Mouse (Mus musculus): ENCODE results near the gene Eomes. TPM values are rescaled to one million over a fixed set of nuclear protein-coding genes. Genes with fewer than 3 reads are reported as not detected.

The Eomes gene
- polyA plus RNA-seq, 1 experiment from 2014 or later = 0.08 TPM

DNA sequence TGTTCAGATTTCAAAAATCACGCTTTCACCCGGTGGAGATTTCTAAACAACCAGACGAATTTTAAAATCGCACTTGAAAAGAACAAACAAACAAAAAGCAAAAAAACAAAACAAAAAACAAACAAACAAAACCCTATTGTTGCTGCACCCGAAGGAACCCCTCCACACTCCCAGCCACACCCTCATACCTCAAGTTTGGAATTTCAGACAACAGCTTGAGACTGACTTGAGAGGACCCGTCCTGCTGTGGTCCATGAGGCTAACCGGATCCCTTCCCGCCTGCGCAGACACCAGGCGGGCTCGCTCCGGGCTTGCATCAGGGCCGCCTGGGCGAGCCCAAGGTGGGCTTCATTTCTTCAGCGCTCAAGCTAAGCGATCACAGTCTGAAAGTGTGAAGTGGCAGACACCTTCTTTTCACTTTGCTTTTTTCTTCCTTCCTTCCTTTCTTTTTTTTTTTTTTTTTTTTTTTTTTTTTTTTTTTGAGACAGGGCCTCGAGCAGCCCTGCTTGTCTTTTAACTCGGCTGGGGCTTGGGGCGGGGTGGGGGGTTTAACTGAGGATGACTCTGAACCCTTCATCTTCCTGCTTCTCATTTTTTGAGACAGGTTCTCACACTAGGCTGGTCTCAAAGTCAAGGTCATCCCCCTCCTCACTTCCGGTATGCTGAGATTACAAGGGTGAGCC lies 11.0 kb downstream of the Eomes start:
- H3K4me3 ChIP-seq = peak overlapping the region; percentile 26
- peaks cover 83% of the 10 kb centered on the region for H3K27me3 ChIP-seq

GRCm38 (mm10) chr9:118489579-118490019 lies 11.6 kb downstream of the Eomes start:
- Histone ChIP-seq H3K27me3 (peaks cover 78% of the 10 kb centered on the region), H3K36me3 (no peaks in the 10 kb centered on the region), H3K9ac (no peak overlapping the region), H3K9me3 (no peaks in the 10 kb centered on the region), H3K4me3 (peak overlapping the region; percentile 26), H3K4me1 (replicated peaks) (peaks cover 26% of the 10 kb centered on the region), H3K4me2 (peak overlapping the region; percentile 54), H3K27ac (replicated peaks) (no peak overlapping the region)
- ATAC-seq (ENCODE audit: low read depth) = peak; percentile 88
- under 1% methylated on average over 16 of the region's 16 CpGs for WGBS

More for the DNA sequence above, 11.0 kb downstream of the Eomes start:
- peak; percentile 58; the same call in 1 of the 2 replicates for ATAC-seq (ENCODE audit: low read depth)
- 2% methylated on average over 20 of the region's 20 CpGs for WGBS
- H3K27ac ChIP-seq (replicated peaks) = no peak overlapping the region
- H3K4me1 ChIP-seq (replicated peaks) = peaks cover 26% of the 10 kb centered on the region
- no peaks in the 10 kb centered on the region for H3K36me3 ChIP-seq
- H3K9ac ChIP-seq = no peak overlapping the region
- H3K4me2 ChIP-seq = peak overlapping the region; percentile 54
- no peaks in the 10 kb centered on the region for H3K9me3 ChIP-seq

- H3K27ac ChIP-seq (replicated peaks) = no peak overlapping the region
- no peak overlapping the region for H3K9ac ChIP-seq
- no peak for ATAC-seq (ENCODE audit: low read depth)
- 90% methylated on average over 4 of the region's 4 CpGs for WGBS
- no peak overlapping the region for H3K4me2 ChIP-seq
- H3K36me3 ChIP-seq = no peaks in the 10 kb centered on the region
- H3K27me3 ChIP-seq = peaks cover 62% of the 10 kb centered on the region
- no peaks in the 10 kb centered on the region for H3K9me3 ChIP-seq
- no peak overlapping the region for H3K4me3 ChIP-seq
- H3K4me1 ChIP-seq (replicated peaks) = peaks cover 26% of the 10 kb centered on the region
These were observed 13.2 kb downstream of the Eomes start for GRCm38 (mm10) chr9:118491195-118491594.

- Histone ChIP-seq H3K36me3 (no peaks in the 10 kb centered on the region), H3K4me2 (no peak overlapping the region), H3K4me1 (replicated peaks) (peaks cover 14% of the 10 kb centered on the region), H3K9me3 (no peaks in the 10 kb centered on the region), H3K27me3 (peaks cover 43% of the 10 kb centered on the region), H3K27ac (replicated peaks) (no peak overlapping the region), H3K4me3 (no peak overlapping the region), H3K9ac (no peak overlapping the region)
- WGBS = 92% methylated on average over 8 of the region's 8 CpGs
- ATAC-seq (ENCODE audit: low read depth) = no peak
These were observed 15.1 kb downstream of the Eomes start for GRCm38 (mm10) chr9:118492932-118493698.

DNA sequence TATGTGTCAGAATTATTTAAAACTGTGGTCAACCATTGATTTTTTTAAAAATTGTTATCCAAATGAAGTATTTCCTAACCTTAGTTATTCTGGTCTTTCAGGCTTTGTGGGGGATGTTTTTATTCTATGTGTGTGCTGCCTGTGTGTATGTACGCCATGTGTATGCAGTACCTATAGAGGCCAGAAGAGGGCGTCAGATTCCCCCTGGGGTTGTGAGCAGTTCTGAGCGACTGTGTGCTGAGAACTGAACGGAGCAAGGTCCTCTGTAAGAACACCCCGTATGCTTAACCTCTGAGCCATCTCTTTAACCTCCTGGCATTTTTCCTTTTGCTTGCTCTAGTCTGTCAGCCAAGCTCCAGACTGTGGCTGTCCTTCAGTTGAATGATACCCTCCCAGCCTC lies 16.1 kb downstream of the Eomes start:
- no peak overlapping the region for H3K4me3 ChIP-seq
- no peak for ATAC-seq (ENCODE audit: low read depth)
- WGBS = 95% methylated on average over 5 of the region's 5 CpGs

GRCm38 (mm10) chr9:118495933-118496332 lies 17.9 kb downstream of the Eomes start:
- WGBS = 90% methylated on average over 3 of the region's 3 CpGs
- H3K27me3 ChIP-seq = peaks cover 18% of the 10 kb centered on the region
- no peak for ATAC-seq (ENCODE audit: low read depth)
- no peak overlapping the region for H3K9ac ChIP-seq
- H3K4me1 ChIP-seq (replicated peaks) = no peaks in the 10 kb centered on the region
- H3K4me2 ChIP-seq = no peak overlapping the region
- no peaks in the 10 kb centered on the region for H3K36me3 ChIP-seq
- H3K9me3 ChIP-seq = no peaks in the 10 kb centered on the region
- no peak overlapping the region for H3K4me3 ChIP-seq
- H3K27ac ChIP-seq (replicated peaks) = no peak overlapping the region

More for the DNA sequence above, 16.1 kb downstream of the Eomes start:
- peaks cover 4% of the 10 kb centered on the region for H3K4me1 ChIP-seq (replicated peaks)
- no peaks in the 10 kb centered on the region for H3K9me3 ChIP-seq
- H3K4me2 ChIP-seq = no peak overlapping the region
- H3K27ac ChIP-seq (replicated peaks) = no peak overlapping the region
- peaks cover 33% of the 10 kb centered on the region for H3K27me3 ChIP-seq
- H3K36me3 ChIP-seq = no peaks in the 10 kb centered on the region
- no peak overlapping the region for H3K9ac ChIP-seq

GRCm38 (mm10) chr9:118496952-118497351 lies 18.9 kb downstream of the Eomes start:
- Histone ChIP-seq H3K4me2 (no peak overlapping the region), H3K9ac (no peak overlapping the region), H3K4me3 (no peak overlapping the region), H3K36me3 (no peaks in the 10 kb centered on the region), H3K27me3 (peaks cover 9% of the 10 kb centered on the region), H3K9me3 (no peaks in the 10 kb centered on the region), H3K4me1 (replicated peaks) (no peaks in the 10 kb centered on the region), H3K27ac (replicated peaks) (no peak overlapping the region)
- 90% methylated on average over 3 of the region's 3 CpGs for WGBS
- no peak for ATAC-seq (ENCODE audit: low read depth)

DNA sequence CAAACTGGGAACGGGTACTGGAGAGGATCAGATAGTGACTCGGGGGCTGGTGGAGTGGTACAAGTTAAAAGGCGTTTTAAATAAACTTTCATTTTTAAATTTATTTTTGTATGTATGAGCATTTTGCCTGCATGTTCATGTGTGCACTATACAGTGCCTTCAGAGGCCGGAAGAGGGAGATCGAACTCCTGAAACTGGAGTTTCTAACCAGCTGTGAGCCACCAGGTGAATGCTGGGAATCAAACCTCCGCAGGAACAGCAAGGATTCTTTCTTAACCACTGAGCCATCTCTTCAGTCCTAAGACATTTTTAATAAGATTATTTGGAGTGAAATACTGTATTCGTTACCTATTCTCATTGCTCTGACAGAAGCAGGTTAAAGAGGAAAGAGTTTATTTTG lies 20.0 kb downstream of the Eomes start:
- Histone ChIP-seq H3K4me2 (no peak overlapping the region), H3K9me3 (no peaks in the 10 kb centered on the region), H3K4me3 (no peak overlapping the region), H3K4me1 (replicated peaks) (no peaks in the 10 kb centered on the region), H3K9ac (no peak overlapping the region), H3K27me3 (no peaks in the 10 kb centered on the region), H3K27ac (replicated peaks) (no peak overlapping the region), H3K36me3 (no peaks in the 10 kb centered on the region)
- no peak for ATAC-seq (ENCODE audit: low read depth)
- 76% methylated on average over 7 of the region's 7 CpGs for WGBS

- no peak overlapping the region for H3K4me3 ChIP-seq
- no peaks in the 10 kb centered on the region for H3K27me3 ChIP-seq
- no peaks in the 10 kb centered on the region for H3K36me3 ChIP-seq
- no peaks in the 10 kb centered on the region for H3K9me3 ChIP-seq
- H3K4me1 ChIP-seq (replicated peaks) = no peaks in the 10 kb centered on the region
- no peak overlapping the region for H3K27ac ChIP-seq (replicated peaks)
- no peak overlapping the region for H3K4me2 ChIP-seq
- WGBS = 79% methylated on average over 6 of the region's 6 CpGs
- no peak overlapping the region for H3K9ac ChIP-seq
- no peak for ATAC-seq (ENCODE audit: low read depth)
These were observed 23.0 kb downstream of the Eomes start for GRCm38 (mm10) chr9:118500963-118501362.

DNA sequence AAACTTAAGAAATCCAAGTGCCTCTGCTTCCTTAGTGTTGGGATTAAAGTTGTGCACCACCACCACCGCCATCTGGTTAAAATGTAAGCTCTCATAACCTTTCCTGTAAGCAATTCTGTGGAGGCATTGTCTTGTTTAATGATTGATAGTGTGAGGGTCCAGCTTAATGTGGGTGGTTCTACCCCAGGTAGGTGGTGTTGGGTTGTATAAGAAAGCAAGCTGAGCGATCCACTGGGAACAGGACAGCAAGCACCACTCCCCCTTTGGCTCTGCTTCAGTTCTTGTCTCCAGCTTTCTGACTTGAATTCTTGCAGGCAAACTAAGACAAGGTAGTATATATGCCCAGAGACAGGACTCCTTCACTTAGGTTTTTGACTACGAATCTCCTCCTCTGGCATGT lies 26.6 kb downstream of the Eomes start:
- H3K9ac ChIP-seq = no peak overlapping the region
- 97% methylated on average over 3 of the region's 3 CpGs for WGBS
- peaks cover 27% of the 10 kb centered on the region for H3K4me1 ChIP-seq (replicated peaks)
- H3K27ac ChIP-seq (replicated peaks) = no peak overlapping the region
- H3K36me3 ChIP-seq = no peaks in the 10 kb centered on the region
- no peaks in the 10 kb centered on the region for H3K9me3 ChIP-seq
- no peak for ATAC-seq (ENCODE audit: low read depth)
- H3K27me3 ChIP-seq = no peaks in the 10 kb centered on the region
- H3K4me3 ChIP-seq = no peak overlapping the region
- H3K4me2 ChIP-seq = no peak overlapping the region

GRCm38 (mm10) chr9:118506020-118506403 lies 28.0 kb downstream of the Eomes start, which contains the start of gene Golga4:
Gene Golga4 (plus strand): TSS chr9:118506267.
- peak; percentile 94 for ATAC-seq (ENCODE audit: low read depth)
- peak within 1 kb of the TSS; percentile 99 for H3K4me2 ChIP-seq
- H3K27me3 ChIP-seq = no peaks in the 10 kb centered on the region
- H3K4me3 ChIP-seq = peak within 1 kb of the TSS; percentile 93
- H3K27ac ChIP-seq (replicated peaks) = peak within 1 kb of the TSS; percentile 78
- H3K36me3 ChIP-seq = 0 out of 2 replicates have a peak, but pooled peaks cover 5% of the 10 kb centered on the region
- peak within 1 kb of the TSS; percentile 95 for H3K9ac ChIP-seq
- H3K9me3 ChIP-seq = no peaks in the 10 kb centered on the region
- peaks cover 39% of the 10 kb centered on the region for H3K4me1 ChIP-seq (replicated peaks)
- under 1% methylated on average over 43 of the region's 43 CpGs for WGBS

Data from neural tube, embryonic 13.5 days (tissue).